Mouse (Mus musculus): ENCODE measurements around the gene Hoxa1. TPM values are rescaled to one million over a fixed set of nuclear protein-coding genes. Genes with fewer than 3 reads are reported as not detected.

Gene Hoxa1
- total and polyA plus RNA-seq, 3 experiments = 1.9 to 3.7 (median 3.2) TPM

GRCm38 (mm10) chr6:52171331-52171730 is 13.2 kb upstream of the Hoxa1 start:
- H3K4me2 ChIP-seq (ENCODE audit: insufficient read depth, low read depth, poor library complexity, severe bottlenecking) = no peak overlapping the region
- H3K4me1 ChIP-seq (ENCODE audit: control insufficient read depth in 1 of 2, insufficient read depth in 2 of 2) = no peaks in the 10 kb centered on the region
- peaks cover 9% of the 10 kb centered on the region for H3K9me3 ChIP-seq (replicated peaks; ENCODE audit: low read length)
- DNase-seq (ENCODE audit: extremely low read depth) = no peak
- H3K79me2 ChIP-seq (replicated peaks; ENCODE audit: control insufficient read depth, extremely low read depth, insufficient read depth, poor library complexity, severe bottlenecking) = no peaks in the 10 kb centered on the region
- in situ Hi-C loops (cut with MboI; ENCODE audit: low pct_ligation_motif_present, low pct_unique_long_range_greater_than_20kb, low sequenced_read_pairs) = no loop called here
- dilution Hi-C loops (cut with MboI; ENCODE audit: extremely low pct_ligation_motif_present, extremely low pct_unique_long_range_greater_than_20kb, low sequenced_read_pairs) = no loop called here
- no peaks in the 10 kb centered on the region for H3K27me3 ChIP-seq (replicated peaks)
- no peak overlapping the region for H3K9ac ChIP-seq (ENCODE audit: insufficient read depth, low read depth)
- no peak overlapping the region for H3K27ac ChIP-seq (ENCODE audit: insufficient read depth, low read depth)
- no peak overlapping the region for H3K4me3 ChIP-seq (replicated peaks in 1 of 3; ENCODE audit: low read depth in 2 of 3, low read length in 2 of 3, poor library complexity in 1 of 3)
- H3K36me3 ChIP-seq (replicated peaks in 1 of 2; ENCODE audit: control insufficient read depth in 1 of 2, insufficient read depth in 1 of 2, low read length in 1 of 2) = peaks cover 3 to 21% of the 10 kb centered on the region in 2 experiments
- TF ChIP-seq ELF1 (IDR thresholded peaks at IDR 0.05; ENCODE audit: low read depth, low read length) (no peak), MAX (IDR thresholded peaks at IDR 0.05; ENCODE audit: low read length) (no peak), ETS1 (conservative IDR thresholded peaks at IDR 0.05; ENCODE audit: low read depth, low read length) (no peak), MAZ (IDR thresholded peaks at IDR 0.05; ENCODE audit: low read depth, low read length) (no peak), PAX5 (IDR thresholded peaks at IDR 0.05; ENCODE audit: low read length) (no peak), ZC3H11A (IDR thresholded peaks at IDR 0.05; ENCODE audit: low read depth, low read length) (no peak), ZKSCAN1 (IDR thresholded peaks at IDR 0.05; ENCODE audit: borderline replicate concordance, low read depth, low read length) (no peak), MYC (IDR thresholded peaks at IDR 0.05; ENCODE audit: low read depth, low read length) (no peak), EP300 (IDR thresholded peaks at IDR 0.05; ENCODE audit: low read length) (no peak), POLR2A (IDR thresholded peaks at IDR 0.05; ENCODE audit: low read depth, low read length) (no peak), E2F4 (IDR thresholded peaks at IDR 0.05; ENCODE audit: insufficient replicate concordance, low read depth, low read length) (no peak), CHD2 (IDR thresholded peaks at IDR 0.05; ENCODE audit: low read length) (no peak)

- H3K4me2 ChIP-seq (ENCODE audit: insufficient read depth, low read depth, poor library complexity, severe bottlenecking) = no peak overlapping the region
- H3K9ac ChIP-seq (ENCODE audit: insufficient read depth, low read depth) = no peak overlapping the region
- no peak for DNase-seq (ENCODE audit: extremely low read depth)
- peaks cover 9% of the 10 kb centered on the region for H3K9me3 ChIP-seq (replicated peaks; ENCODE audit: low read length)
- in situ Hi-C loops (cut with MboI; ENCODE audit: low pct_ligation_motif_present, low pct_unique_long_range_greater_than_20kb, low sequenced_read_pairs) = no loop called here
- dilution Hi-C loops (cut with MboI; ENCODE audit: extremely low pct_ligation_motif_present, extremely low pct_unique_long_range_greater_than_20kb, low sequenced_read_pairs) = no loop called here
- H3K27ac ChIP-seq (ENCODE audit: insufficient read depth, low read depth) = no peak overlapping the region
- H3K79me2 ChIP-seq (replicated peaks; ENCODE audit: control insufficient read depth, extremely low read depth, insufficient read depth, poor library complexity, severe bottlenecking) = no peaks in the 10 kb centered on the region
- H3K36me3 ChIP-seq (replicated peaks in 1 of 2; ENCODE audit: control insufficient read depth in 1 of 2, insufficient read depth in 1 of 2, low read length in 1 of 2) = peaks cover 3 to 23% of the 10 kb centered on the region in 2 experiments
- H3K27me3 ChIP-seq (replicated peaks) = no peaks in the 10 kb centered on the region
- TF ChIP-seq IRF4 (IDR thresholded peaks at IDR 0.05; ENCODE audit: low read depth, low read length) (no peak), RCOR1 (conservative IDR thresholded peaks at IDR 0.05; ENCODE audit: low read depth, low read length) (no peak), NRF1 (IDR thresholded peaks at IDR 0.05; ENCODE audit: low read depth, low read length) (no peak), CHD1 (IDR thresholded peaks at IDR 0.05; ENCODE audit: low read depth, low read length) (no peak), MYC (IDR thresholded peaks at IDR 0.05; ENCODE audit: low read depth, low read length) (no peak), MAZ (IDR thresholded peaks at IDR 0.05; ENCODE audit: low read depth, low read length) (no peak), E2F4 (IDR thresholded peaks at IDR 0.05; ENCODE audit: insufficient replicate concordance, low read depth, low read length) (no peak), UBTF (IDR thresholded peaks at IDR 0.05; ENCODE audit: low read depth, low read length) (no peak), CHD2 (IDR thresholded peaks at IDR 0.05; ENCODE audit: low read length) (no peak), RAD21 (IDR thresholded peaks at IDR 0.05; ENCODE audit: low read depth, low read length) (no peak), USF1 (IDR thresholded peaks at IDR 0.05; ENCODE audit: low read depth, low read length) (no peak), GABPA (IDR thresholded peaks at IDR 0.05; ENCODE audit: insufficient replicate concordance, low read depth, low read length) (no peak)
- no peaks in the 10 kb centered on the region for H3K4me1 ChIP-seq (ENCODE audit: control insufficient read depth in 1 of 2, insufficient read depth in 2 of 2)
- no peak overlapping the region for H3K4me3 ChIP-seq (replicated peaks in 1 of 3; ENCODE audit: low read depth in 2 of 3, low read length in 2 of 3, poor library complexity in 1 of 3)
Observed at GRCm38 (mm10) chr6:52170898-52171223, 12.7 kb upstream of the Hoxa1 start.
